Mouse (Mus musculus) thymus, postnatal 14 days (tissue): ENCODE data around the gene Tmem26.

ENCODE experiments used
- DNase-seq: peaks from one replicate; pipeline ENCODE4 v3.0.0; 2021

The Tmem26 gene

DNA sequence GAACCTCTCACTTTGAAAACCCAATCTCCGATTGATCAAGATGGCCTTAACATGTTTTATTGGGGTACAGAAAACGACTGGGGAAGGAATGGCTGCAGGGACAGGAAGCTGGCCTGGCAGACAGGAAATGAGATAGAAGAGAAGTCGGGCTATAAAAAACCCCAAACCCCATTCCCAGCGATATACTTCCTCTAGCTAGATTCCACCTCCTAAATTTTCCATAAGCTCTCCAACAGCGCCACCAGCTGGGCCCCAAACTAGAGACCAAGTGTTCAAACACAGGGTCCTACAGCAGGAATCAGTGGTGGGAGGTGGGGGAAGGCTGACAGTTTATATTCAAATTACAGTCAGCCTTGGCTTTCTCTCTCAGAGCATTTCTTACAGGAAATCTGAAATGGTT is 35.8 kb downstream of the Tmem26 start:
- DNase-seq = peak; percentile 9

DNA sequence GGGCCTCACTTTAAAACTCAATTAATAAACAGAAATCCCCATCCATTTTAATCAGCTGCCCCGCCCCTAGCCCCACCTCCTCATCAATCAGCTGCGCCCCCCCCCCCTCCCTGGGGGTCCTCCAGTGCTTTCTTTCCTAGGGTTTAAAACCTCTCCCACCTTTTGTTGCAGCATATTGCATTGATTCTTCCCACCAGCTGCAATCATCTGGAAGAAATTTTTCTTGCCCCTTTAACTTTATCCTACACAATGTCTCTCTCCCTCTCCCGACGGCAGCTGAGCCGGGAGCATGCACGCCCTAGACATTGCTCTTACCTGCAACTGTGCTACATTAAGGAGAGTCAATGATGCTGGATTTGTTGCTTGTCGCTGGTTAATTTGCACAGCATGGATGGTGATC is 36.3 kb downstream of the Tmem26 start:
- no peak for DNase-seq

DNA sequence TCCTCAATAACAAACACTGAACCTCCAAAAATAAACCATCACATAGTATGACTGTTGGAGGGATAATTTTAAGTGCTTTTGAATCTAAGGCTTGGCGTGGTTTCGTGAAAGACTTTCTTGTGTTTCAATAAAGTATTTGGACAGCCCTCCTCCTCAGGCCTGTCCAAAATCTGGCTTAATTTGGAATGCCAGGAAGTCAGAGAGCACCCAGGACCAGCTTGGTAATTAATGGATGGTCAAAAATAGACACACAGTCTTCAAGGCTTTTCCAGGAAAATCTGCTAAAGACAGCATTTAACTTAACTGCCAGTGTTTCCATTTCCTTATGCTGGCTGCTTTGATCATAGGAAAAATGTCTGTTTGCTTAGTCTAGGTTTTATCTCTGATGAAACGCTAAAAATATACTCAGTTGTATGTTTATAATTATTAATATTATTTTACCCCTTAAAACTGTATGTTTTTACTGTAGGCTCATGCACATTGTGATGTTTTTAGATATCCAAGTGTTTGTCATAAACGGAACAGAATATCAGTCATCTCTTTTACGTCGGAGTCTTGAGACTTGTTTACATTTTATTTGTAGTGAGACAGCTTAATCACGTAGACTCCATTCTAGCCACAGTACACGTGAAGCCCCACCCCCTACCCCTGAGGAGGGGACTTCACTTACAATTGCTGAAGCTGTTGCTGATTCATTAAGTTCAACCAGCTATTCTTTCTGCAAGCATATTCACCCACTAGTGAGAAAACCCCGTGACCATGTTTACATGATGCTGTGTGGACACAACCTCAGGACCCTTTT is 57.8 kb downstream of the Tmem26 start:
- DNase-seq = no peak

DNA sequence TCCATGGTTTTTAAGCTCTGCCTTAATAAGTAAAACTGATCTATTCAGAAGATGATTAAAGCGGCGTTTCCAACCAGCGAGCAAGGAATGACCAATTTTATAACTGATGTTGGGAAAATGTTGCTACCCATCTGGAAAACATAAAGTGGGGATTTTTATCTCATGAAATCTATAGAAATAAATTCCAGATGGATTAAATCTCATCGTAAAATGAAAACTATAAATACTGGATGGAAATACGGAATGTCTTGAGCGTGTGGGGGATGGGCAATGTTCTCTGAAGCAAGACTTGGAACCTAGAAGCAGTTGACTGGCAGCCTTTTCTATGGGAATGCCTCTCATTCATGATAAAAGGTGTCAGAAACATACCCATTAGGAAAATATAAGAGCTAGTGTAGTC is 59.3 kb downstream of the Tmem26 start:
- DNase-seq = no peak

DNA sequence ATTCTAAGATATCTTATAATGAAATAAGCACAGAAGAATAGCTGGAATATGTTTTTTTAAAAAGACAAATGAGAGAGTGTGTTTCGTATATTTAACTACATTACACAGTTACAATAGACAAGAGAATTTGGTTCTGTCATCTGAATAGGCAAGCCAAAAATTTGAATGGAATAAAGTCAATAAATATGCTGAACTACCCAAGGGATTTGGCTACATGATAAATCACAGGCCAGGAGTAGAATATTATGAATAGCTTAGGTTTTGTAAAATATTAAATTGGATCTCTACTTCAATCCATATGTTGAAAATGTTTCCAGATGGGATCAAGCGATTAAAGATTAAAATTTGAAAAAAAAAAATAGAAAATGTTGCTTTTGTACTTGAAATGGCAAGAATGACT is 60.4 kb downstream of the Tmem26 start:
- no peak for DNase-seq

DNA sequence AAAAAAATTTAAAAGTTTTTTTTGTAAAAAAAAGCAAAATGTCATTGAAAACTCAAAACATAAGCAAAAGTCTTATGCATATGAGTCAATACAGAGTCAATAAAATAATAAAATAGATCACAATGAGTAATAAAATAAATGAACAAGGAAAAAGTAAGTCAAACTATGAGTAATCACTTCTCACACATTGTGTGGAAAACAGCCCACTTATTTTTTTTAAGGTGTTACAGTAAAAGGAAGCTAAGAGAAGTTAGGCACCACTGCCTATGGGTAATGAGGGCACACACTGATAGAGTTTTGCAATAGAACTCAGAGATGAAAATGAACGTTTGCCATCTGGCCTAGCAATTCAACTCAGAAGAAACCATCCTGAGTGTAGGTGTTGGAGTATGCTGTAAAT is 61.0 kb downstream of the Tmem26 start:
- DNase-seq = no peak

DNA sequence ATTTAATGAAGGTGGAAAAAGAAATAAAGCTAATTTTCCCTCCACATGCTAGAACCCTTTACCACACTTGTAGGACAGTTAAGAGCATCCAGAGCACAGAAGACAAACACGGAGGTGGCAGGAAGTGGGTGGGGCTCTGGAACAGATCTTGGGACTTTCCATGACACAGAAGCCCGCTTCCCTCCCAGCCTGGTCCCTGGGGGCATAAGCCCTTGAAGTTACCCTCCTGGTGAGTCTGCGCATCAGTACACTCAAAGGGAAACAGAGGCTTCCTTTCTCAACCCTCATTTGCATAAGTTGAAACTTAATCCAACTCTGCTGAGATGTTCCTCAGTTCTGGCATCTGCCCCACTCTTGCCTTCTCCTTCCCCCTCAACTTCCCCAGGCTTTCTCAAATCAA is 72.0 kb downstream of the Tmem26 start:
- DNase-seq = peak; percentile 7

DNA sequence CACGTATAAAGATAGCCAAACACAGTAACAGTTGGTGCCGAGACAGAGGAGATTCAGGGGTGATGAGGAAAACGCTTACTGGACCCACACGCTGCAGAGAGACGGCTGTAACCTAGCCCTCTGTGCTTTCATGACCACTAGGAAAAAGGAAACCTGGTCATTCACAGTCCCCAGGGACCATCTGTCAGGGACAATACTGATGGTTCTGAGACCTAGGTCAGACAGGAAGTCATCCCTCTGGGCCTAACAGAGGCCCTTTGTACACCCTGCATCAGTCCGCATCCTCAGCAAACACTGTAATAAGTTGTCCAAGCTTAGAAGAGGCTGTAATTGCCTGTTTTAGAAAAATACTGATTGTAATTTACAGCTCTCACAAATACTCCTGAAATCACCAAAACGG is 76.4 kb downstream of the Tmem26 start:
- no peak for DNase-seq

DNA sequence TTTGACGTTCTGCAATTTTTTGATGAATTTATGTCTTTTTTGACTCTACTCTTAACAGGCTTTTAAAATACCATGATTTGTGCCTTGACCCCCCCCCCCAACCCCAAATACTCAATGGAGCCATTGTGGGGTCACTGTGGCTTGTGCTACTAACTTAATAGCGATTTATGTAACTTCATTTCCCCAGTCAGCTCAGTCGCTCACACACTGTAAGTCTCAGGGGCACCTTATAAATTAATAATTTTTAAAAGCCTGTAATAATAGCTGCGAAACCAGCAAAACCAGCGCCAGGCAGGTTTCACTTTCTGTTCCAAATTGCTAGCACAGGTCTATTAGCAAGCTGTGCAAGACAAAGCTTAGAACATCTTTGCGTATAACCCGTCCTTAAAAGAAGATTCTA is 76.9 kb downstream of the Tmem26 start:
- no peak for DNase-seq

DNA sequence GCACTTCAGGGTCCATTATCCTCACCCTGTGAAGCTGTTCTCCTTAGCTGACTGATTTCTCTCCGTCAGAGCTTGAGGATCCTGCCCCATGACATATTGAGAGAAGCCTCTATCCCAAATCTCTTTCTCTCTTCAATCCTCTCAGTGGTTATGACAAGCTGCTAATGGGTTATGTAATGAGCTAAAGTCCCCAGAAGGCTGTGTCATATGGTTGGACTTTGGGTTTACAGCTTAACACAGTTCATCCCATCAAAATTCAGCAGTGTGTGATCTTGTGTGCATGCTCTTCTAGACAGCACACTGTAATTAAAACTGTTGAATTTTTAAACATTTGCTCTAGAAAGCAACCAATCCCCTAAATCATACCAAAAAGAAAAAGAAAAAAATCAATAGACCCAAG is 82.9 kb downstream of the Tmem26 start:
- DNase-seq = no peak

DNA sequence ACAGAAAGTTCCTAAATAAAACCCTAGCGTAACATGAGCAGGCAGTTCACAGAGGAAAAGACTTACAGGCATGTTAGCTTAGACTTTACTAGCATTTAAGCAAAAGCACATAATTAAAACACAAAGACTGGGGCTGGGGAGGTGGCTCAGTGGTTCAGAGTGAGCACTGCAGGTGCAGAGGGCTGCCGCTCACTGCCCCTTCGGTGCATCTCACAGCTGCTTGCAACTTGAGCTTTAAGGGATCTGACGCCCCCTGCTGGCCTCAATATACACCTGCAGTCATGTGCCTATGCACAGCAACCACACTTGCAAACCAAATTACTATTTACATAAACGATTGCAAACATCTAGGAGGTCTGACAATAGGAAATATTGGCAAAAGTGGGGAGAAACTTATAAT is 87.5 kb downstream of the Tmem26 start:
- no peak for DNase-seq

DNA sequence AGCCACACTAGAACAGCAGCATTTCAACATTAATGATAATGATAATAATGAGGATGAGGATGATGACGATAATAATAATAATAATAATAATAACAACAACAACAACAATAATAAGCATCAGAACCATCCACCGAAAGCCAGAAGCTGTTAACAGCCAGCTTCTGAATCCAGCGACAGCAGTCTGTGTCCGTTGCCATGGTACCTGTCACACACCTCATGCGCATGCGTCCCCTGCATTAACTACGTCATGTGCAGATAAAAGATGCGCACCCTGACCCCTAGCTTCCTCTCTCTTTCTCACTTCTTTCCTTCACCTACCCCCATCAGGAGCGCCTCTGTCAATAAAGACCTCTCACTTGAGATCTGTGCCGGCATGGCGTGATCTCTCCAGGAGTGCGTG is 89.3 kb downstream of the Tmem26 start:
- DNase-seq = no peak

DNA sequence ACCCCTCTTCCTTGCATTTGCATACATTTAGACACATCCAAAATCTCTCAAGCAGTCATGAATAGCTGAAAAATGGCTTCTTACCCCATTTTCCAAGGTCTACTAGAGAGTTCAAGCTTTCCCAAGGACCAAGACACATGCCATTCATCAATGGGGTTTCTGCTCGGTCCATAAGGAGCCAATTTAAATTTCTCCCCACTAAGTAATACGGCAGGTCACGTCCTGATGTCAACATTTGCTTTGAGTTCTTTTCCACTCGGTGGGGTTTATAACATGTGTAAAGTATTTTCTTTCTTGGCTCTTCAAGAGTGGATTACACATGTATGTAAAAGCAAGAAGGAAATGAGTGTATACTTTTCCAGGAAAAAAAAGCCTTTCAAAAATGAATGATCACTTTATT is 93.8 kb downstream of the Tmem26 start:
- DNase-seq = no peak

DNA sequence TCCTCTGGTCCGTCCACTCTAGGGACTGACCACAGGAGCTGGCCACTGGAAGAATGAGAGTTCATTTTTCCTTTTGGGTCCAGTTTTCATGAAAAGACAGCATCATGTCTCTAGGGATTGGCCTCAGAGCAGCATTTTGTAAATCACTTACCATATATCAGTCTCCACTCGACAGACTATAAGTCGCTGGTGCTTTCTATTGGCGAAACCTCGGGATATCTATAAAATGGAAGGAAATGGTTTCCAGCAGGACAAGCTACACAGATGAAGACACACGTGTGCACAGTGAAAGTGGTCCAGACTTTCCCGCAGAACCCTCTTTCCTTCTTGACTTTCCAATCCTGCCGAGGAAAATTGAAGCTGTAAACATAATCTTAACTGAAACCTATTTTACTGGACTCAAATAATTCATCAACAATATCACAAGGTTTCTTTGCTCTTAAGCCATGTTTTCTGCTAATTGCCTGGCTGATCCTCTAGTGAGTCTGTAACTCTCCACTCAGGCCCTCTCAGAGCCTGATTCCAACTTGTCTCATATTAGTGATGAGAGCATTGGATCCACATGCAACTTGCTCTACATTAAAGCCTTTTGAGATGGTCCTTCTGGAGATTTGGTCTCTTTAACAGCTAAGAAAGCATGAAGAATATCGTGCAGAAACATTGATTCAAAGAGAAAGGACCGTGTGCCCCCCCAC is 94.8 kb downstream of the Tmem26 start:
- DNase-seq = no peak

DNA sequence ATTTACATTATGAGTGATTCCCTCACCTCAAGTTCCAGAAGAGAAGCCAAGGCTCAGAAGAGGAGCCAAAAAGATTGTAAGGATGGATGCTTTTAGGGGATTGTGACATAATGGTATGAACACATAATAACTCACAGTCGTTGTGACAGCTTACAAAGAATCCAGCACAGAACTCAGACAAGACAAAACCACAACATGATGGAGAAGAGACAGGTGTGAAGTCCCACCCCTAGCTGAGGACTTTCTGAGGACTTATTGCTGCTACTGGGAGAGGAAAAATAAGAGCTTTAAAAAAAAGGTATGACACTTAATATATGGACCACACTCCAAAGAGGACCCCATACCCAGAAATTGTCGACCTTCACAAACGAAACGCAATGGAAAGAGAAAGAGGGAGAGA is 101.1 kb downstream of the Tmem26 start:
- DNase-seq = no peak
